Mouse (Mus musculus): ENCODE results near the gene Casc4.
A peak's percentile ranks its signal among the peaks of the same experiment; 100 is the strongest.
"Not testable (repeated sequence)": the region's sequence is repeated elsewhere in the genome, so short reads cannot be mapped to it uniquely, and the experiment has no call there.

Gene Casc4

GRCm38 (mm10) chr2:121916047-121916970 is 49.5 kb downstream of the Casc4 start:
- DNase-seq (ENCODE audit: low spot score in 2 of 2) = no peak

- not testable (repeated sequence) for DNase-seq (ENCODE audit: low spot score in 2 of 2)
Measured at GRCm38 (mm10) chr2:121937624-121938023, 70.9 kb downstream of the Casc4 start.

- no peak for DNase-seq (ENCODE audit: low spot score in 2 of 2)
Measured at GRCm38 (mm10) chr2:121943364-121943763, 76.6 kb downstream of the Casc4 start.

- DNase-seq (ENCODE audit: low spot score in 2 of 2) = peak in 1 of 2 experiments; percentile 59
Measured at GRCm38 (mm10) chr2:121954971-121955656, 88.3 kb downstream of the Casc4 start.

GRCm38 (mm10) chr2:121955765-121956223 is 89.0 kb downstream of the Casc4 start, which contains the start of the genes Ctdspl2 and Mageb3:
TSS of gene Ctdspl2 (plus strand) at chr2:121956001.
TSS of gene Mageb3 (minus strand) at chr2:121956092.
- DNase-seq (ENCODE audit: low spot score in 2 of 2) = peak; percentile 98 to 99

DNA sequence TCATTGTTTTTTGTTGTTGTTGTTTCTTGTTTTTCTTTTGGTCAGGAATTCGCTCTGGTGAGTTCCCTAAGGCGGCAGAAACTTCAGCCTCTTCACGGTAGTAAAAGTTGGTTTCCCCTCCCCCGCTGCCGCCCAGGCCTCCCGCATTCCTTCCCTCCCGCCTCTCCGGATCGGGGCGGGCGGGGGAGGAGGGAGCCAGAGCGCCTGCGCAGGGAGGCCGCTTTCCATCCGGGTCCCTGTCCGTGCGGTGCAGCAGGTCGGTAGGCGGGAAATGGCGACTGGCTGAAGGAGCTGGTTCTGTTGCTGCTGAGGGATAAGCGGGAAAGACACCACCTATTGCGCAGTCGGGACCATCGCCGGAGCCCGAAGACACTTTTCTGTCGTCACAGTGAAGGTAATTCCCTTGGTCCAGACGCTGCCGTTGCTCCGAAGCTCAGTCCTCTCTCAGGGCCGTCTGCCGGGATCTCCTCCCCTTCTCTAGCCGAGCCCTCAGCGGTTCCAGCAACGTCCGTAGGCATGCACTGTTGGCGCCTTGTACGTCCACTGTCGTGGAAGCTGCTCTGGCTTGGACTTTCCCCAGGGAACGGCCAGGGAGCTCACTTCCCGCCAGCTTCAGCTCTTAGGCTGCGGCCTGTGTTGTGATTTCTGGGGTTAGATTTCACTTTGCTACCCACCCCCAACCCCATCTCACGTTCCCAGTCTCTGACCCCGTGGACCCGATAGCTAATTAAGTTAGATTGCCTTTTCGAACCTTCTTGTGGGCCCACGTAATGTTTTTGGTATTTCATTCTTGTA is 89.7 kb downstream of the Casc4 start:
- peak; percentile 93 to 97 for DNase-seq (ENCODE audit: low spot score in 2 of 2)

DNA sequence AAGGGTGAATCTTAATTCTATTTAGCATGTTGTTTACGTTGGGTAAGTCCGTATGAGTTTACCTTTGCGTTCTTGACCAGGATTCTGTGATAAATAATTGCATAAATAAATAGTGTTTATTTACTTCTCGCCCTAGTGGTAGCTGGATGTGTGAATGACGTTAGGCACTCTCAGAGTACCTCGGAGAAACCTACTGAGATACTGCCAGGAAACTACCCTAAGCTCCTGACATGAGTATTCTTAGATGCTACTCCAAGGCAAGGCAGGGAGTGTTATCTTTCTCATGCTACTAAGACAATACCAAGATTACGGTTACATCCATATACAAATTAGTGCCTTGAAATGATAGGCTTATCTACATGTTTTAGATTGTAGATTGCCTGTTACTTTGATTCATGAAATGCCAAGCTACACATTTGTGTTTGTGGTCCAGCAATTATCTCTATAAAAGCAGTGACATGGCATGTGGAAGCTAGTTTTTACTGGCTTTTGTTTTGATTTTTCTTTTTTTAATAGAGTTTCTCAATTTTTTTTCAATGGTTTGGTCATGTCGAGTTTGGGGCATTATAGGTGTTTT is 90.5 kb downstream of the Casc4 start:
- DNase-seq (ENCODE audit: low spot score in 2 of 2) = no peak

All from spleen, postnatal 4 days (tissue).